Mouse (Mus musculus) ES-Bruce4 (cell line): Measurements from ENCODE around the gene Klf8.

ENCODE experiments used
- CTCF ChIP-seq: IDR thresholded peaks from one replicate; pipeline ENCODE4 v1.8.1; 2011; ENCODE audit warnings: low read depth, low read length
- EP300 ChIP-seq: IDR thresholded peaks from 2 replicates; pipeline ENCODE4 v1.6.1; 2011; ENCODE audit warnings: low read depth, low read length; ENCODE audit not compliant: insufficient read depth

GRCm38 (mm10) chrX:153282185-153282584 lies 44.9 kb downstream of the Klf8 start:
- TF ChIP-seq CTCF, result no peak
- no peak for TF ChIP-seq EP300
